Mouse (Mus musculus): ENCODE measurements around the gene Pcmt1.
"Not testable (repeated sequence)": the region's sequence is repeated elsewhere in the genome, so short reads cannot be mapped to it uniquely, and the experiment has no call there.

The Pcmt1 gene

GRCm38 (mm10) chr10:7645911-7646310, 35.0 kb downstream of the Pcmt1 start:
- no peak for DNase-seq (ENCODE audit: low spot score in 2 of 2)

GRCm38 (mm10) chr10:7640366-7640765, 40.6 kb downstream of the Pcmt1 start:
- no peak for DNase-seq (ENCODE audit: low spot score in 2 of 2)

GRCm38 (mm10) chr10:7630951-7631720, 49.8 kb downstream of the Pcmt1 start:
- DNase-seq (ENCODE audit: low spot score in 2 of 2), result no peak

- no peak for DNase-seq (ENCODE audit: low spot score in 2 of 2)
These were observed 50.6 kb downstream of the Pcmt1 start for GRCm38 (mm10) chr10:7630286-7630685.

- no peak for DNase-seq (ENCODE audit: low spot score in 2 of 2)
These were observed 51.8 kb downstream of the Pcmt1 start for GRCm38 (mm10) chr10:7629092-7629491.

GRCm38 (mm10) chr10:7623861-7624518, 56.9 kb downstream of the Pcmt1 start:
- DNase-seq (ENCODE audit: low spot score in 2 of 2), result no peak

- DNase-seq (ENCODE audit: low spot score in 2 of 2), result no peak
These were observed 58.6 kb downstream of the Pcmt1 start for GRCm38 (mm10) chr10:7622378-7622777.

GRCm38 (mm10) chr10:7620723-7621122, 60.2 kb downstream of the Pcmt1 start:
- DNase-seq (ENCODE audit: low spot score in 2 of 2), result no peak

GRCm38 (mm10) chr10:7619821-7620241, 61.1 kb downstream of the Pcmt1 start:
- DNase-seq (ENCODE audit: low spot score in 2 of 2), result no peak

GRCm38 (mm10) chr10:7617556-7617955, 63.4 kb downstream of the Pcmt1 start:
- not testable (repeated sequence) for DNase-seq (ENCODE audit: low spot score in 2 of 2)

GRCm38 (mm10) chr10:7617146-7617545, 63.8 kb downstream of the Pcmt1 start:
- not testable (repeated sequence) for DNase-seq (ENCODE audit: low spot score in 2 of 2)

- DNase-seq (ENCODE audit: low spot score in 2 of 2), result no peak
These were observed 66.1 kb downstream of the Pcmt1 start for GRCm38 (mm10) chr10:7614834-7615233.

- not testable (repeated sequence) for DNase-seq (ENCODE audit: low spot score in 2 of 2)
These were observed 68.7 kb downstream of the Pcmt1 start for GRCm38 (mm10) chr10:7612210-7612609.

- no peak for DNase-seq (ENCODE audit: low spot score in 2 of 2)
These were observed 69.3 kb downstream of the Pcmt1 start for GRCm38 (mm10) chr10:7611647-7612046.

- DNase-seq (ENCODE audit: low spot score in 2 of 2), result no peak
These were observed 72.3 kb downstream of the Pcmt1 start for GRCm38 (mm10) chr10:7608611-7609010.

GRCm38 (mm10) chr10:7606437-7606836, 74.5 kb downstream of the Pcmt1 start:
- no peak for DNase-seq (ENCODE audit: low spot score in 2 of 2)

GRCm38 (mm10) chr10:7605168-7605567, 75.8 kb downstream of the Pcmt1 start:
- no peak for DNase-seq (ENCODE audit: low spot score in 2 of 2)

- DNase-seq (ENCODE audit: low spot score in 2 of 2), result peak; percentile 67 to 73
These were observed 80.3 kb downstream of the Pcmt1 start for GRCm38 (mm10) chr10:7600647-7601046.

- no peak for DNase-seq (ENCODE audit: low spot score in 2 of 2)
These were observed 82.8 kb downstream of the Pcmt1 start for GRCm38 (mm10) chr10:7598177-7598576.

GRCm38 (mm10) chr10:7596251-7596650, 84.7 kb downstream of the Pcmt1 start:
- DNase-seq (ENCODE audit: low spot score in 2 of 2), result no peak

- DNase-seq (ENCODE audit: low spot score in 2 of 2), result no peak
These were observed 86.1 kb downstream of the Pcmt1 start for GRCm38 (mm10) chr10:7594797-7595196.

GRCm38 (mm10) chr10:7590792-7591191, 90.1 kb downstream of the Pcmt1 start:
- no peak for DNase-seq (ENCODE audit: low spot score in 2 of 2)

GRCm38 (mm10) chr10:7590234-7590689, 90.7 kb downstream of the Pcmt1 start:
- peak in 1 of 2 experiments; percentile 21 for DNase-seq (ENCODE audit: low spot score in 2 of 2)
